Mouse (Mus musculus) embryo, embryonic 9.5 days (tissue): ENCODE measurements around the gene Plekha5.
"Not testable (repeated sequence)": the region's sequence is repeated elsewhere in the genome, so short reads cannot be mapped to it uniquely, and the experiment has no call there.

Source experiments
- DNase-seq: peaks from one replicate; pipeline ENCODE4 v3.0.0-alpha.2; 2017; ENCODE audit errors: extremely low spot score

Plekha5 gene

DNA sequence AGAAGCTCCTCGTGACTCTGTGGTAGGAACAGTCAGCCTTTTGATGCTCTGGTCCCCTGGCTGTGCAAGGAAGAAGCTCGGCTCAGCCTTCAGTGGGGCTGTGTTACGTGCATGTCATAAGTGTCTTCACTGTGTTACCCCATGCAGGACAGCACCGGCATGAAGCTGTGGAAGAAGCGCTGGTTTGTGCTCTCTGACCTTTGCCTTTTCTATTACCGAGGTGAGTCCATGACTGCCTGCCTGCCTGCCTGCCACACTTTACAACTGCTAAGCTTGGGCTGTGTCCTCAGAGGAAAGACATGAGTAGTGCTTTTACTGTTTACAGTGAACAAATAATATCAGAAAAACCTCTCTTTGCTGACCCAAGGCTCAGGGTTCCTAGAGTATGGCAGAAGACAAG is 104.6 kb downstream of the Plekha5 start:
- DNase-seq = no peak

DNA sequence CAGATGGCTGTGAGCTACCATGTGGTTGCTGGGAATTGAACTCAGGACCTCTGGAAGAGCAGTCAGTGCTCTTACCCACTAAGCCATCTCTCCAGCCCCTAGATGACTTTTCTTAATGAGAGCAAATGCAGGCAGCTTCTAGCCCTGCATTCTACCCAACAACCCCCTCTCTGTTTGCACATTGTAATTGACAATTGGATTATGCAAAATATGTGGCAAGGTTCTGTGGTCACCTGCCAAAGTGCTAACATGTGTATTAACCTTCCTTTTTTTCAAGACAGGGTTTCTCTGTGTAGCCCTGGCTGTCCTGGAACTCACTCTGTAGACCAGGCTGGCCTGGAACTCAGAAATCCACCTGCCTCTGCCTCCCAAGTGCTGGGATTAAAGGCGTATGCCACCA is 109.0 kb downstream of the Plekha5 start:
- DNase-seq = not testable (repeated sequence)

DNA sequence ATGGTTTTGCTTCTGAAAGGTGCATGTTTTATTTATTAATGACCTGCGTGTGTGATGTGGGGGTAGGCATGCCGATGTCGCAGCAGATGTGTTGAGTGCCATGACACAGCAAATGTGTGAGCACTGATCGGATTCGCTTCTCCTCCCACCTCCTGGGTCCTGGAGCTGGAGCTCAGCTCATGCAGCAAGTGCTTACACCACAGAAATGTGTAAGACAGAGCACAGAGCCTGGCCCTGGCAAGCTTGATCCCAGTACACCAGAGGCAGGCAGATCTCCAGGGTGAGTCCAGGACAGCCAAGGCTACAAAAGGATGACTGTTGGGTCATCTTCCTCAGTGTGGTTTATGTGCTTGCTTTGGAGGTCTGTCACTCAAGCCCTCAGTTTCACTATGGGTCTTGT is 109.8 kb downstream of the Plekha5 start:
- no peak for DNase-seq

DNA sequence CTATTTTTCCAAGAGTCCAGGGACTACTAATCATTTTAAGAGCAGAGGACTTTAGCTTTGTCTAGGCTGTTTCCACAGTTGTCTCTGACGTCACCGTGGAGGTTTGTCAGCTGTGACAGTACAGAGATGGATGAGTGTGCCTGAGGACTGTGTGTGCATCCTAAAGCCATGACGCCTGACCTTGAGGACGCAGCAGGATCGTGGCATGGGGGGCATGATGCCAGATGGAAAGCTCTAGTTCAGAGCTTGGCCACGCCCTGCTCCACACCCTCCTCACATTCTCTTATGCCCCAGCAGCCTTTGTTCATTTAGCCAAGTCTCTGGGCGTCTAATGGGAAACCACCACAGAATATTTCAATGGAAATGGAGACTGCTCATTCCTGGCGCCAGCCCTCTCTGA is 111.7 kb downstream of the Plekha5 start:
- DNase-seq = no peak

DNA sequence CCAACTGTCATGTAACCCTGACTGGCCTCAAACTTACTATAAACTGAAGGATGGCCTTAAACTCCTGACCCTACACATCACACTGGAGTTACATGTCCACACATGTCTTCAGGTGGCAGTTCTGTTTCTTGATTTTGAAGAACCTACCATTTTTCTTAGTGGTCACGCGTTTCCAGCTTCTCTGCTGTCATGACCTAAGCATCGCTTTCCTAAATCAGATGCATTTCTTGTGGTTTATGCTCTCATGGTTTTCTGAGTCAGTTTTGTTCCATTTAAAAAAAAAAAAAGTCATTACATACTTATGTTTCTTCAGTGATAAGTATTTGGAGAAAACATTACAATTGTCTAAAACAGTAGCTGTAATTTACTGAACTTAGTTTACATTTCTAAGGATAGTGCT is 118.1 kb downstream of the Plekha5 start:
- DNase-seq = no peak

DNA sequence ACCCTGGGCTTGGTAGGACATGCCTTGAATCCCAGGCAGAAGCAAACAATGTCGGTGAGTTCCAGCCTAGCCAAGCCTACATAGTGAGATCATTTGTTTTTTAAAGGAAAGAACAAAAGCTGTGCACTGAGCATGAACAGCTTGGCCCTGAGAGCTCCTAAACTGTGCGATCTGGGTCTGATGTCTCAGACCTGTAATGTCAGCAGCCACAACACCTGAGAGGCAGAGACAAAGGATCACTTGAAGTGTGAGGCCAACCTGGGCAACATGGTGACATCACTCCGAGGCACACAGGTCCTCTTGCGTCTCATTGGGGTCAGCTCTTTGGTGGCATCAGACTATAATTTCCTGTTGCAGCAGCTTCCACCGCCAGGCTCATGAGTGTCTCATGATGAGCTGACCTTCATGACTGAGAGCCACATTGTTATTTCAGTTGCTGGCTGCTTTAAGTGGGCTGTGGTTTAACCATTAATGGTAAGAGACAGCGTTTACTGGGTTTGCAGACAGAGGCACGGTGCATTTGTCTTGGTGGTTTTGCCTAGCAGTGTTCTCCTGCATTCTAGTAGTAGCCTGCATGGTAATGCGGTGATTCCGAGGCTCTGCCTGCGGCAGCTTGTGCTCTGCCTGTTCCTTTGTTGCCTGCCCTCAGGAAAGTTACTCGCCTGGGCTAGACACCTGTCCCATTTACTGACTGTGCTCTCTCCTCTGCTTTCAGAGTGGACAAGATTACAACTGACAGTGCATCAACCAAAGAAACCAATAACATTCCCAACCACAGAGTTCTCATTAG is 119.3 kb downstream of the Plekha5 start:
- no peak for DNase-seq

DNA sequence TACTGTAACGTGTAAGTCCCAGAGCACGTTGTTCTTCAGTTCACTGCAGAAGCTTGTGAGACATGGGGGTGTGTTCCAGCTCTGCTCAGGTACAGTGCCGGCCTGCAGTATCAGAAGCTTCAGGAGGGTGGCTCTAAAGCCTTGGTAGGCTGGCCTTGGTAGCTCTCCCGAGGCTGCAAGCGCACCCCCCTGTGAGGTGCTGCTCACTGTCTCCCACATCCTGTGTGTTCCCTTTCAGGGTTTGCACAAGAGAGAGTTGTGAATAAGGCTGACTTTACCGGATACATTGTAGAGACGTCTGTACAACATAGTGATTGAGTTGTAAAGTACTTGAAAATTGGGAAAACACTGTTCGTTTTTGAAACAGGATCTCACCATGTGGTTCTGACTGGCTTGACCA is 122.2 kb downstream of the Plekha5 start:
- no peak for DNase-seq

DNA sequence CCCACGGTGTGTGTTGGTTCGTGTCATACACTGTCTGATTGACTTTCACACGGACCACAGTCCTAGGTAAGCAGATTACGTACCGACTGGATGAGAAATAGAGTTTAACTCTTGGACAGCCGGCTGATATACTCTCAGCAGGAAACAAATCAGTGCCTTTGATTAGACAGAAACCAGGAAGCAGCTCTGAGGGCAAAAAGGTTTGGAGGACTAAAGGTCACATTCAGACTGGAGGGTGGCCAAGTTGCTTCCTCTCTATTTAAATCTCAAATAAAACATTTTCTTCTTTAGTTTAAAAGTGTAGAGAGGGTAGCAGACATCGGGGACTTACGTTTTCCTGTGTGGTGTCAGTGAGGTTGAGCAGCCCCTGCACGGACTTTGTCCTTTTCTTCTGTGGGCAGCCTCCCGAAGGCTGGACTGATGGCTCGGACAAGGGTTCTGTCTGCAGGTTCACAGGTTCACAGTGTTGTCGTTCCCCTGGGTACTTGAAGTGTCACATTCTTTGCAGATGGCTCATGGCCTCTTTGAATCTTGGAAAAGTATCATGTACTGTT is 122.9 kb downstream of the Plekha5 start:
- no peak for DNase-seq

DNA sequence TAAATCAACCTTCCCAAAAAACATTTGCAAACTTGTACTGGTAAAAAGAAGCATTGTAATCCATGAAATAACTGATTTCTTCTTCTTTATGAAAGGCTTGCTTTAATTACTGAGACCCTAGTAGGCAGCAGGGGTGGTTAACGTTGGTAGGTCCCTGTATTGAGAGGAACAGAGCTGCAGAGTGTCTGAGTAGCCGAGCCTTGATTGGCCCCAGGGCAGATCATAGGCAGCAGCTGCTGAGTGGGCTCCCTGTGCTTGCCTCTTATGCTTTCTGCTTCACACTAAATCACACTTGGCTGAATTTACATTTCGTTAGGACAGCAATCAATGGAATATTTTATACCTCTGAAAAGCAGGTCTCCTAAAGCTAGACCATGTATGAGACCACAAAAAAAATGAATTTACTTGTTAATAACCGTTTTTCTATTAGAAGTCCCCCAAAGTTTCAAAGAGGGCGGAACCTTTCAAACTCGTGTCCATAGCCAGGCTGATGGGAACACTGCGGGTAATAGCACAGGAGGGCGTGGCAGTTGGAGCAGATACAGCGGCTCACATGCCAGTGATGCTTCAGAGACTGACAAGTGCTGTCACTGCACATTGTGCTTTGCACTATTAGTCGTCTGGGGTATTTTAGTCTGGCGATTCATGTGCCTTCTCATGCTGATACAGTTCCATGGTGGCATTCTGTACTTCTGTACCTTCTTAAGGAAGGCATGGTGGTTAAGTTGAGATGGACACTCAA is 123.5 kb downstream of the Plekha5 start:
- DNase-seq = no peak

DNA sequence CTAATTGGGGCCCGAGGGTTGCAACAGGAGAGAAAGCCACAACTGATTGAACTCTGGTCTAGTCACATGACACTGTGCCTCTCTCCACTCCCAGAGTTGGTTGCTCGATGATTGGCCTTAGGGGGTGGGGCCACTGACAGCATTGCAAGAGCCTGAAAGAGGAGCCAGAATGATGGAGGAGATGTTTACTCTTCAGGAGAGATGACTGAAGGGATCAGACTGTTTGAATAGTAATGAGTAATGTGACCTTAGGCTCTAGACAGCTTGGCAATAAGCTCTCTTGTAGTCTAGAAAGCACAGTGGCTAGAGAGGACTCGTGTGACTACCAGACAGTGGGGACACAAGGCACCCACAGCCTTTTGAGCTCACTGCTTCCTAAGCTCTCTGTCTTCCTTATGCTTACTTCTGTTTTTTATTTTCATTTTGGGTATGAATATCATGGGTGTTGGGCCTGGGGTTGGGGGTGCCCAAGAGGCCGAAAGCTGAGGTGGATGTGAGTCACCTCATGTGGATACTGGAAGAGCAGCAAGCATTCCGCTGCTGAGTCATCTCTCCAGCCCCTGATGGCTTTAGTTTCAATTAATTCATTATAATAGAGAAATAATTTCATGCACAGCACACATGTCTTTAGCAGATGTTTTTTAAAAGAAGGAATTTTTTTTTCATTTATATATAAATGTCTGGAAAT is 124.4 kb downstream of the Plekha5 start:
- DNase-seq = peak; percentile 4

DNA sequence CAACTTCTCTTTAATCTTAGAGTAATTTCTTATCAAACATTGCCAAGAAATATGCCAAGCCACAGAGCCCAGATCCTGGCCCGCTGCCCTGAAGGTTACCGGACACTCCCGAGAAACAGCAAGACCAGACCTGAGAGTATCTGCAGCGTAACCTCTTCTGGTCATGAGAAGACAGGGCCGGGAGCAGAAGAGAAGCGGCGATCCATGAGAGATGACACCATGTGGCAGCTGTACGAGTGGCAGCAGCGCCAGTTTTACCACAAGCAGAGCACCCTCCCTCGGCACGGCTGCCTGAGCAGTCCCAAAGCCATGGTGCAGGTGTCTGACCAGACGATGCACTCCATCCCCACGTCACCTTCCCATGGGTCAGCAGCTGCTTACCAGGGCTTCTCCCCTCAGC is 126.9 kb downstream of the Plekha5 start:
- no peak for DNase-seq

DNA sequence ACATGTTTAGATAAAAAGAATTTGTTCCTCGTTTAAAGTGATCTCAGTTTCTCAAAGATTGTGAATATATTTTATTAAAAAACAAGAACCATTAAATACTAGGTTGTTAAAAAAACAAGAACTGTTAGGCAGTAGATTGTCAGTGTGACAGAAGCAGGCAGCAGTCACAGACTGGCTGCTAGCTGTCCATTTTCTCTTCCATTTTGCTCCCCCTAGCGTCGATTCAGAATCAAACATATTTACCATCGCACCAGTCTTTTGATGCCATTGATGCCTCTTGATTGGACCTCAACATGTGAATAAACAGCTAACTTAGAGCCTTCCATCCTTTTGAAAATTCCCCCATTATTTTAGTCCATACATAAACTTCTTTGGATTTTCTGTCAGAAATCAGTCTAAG is 130.4 kb downstream of the Plekha5 start:
- DNase-seq = no peak

DNA sequence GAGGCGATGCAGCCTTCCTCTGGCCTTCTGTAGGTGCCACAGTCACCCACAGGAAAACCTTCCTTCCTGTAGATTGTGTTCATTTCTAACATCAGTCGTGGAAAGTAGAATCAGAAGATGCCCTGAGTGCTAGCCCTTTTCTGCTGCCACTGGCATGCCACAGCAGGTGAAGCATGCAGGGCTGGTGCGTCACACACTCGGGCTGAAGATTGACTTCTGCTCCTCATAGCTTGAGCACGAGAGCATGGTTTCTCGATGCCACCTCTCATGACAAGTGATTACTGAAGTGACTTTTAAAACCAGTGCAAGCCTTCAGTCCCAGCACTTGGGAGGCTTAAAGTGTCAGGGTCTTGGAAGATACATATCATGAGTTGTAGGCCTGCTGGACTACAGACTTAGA is 135.6 kb downstream of the Plekha5 start:
- DNase-seq = no peak

DNA sequence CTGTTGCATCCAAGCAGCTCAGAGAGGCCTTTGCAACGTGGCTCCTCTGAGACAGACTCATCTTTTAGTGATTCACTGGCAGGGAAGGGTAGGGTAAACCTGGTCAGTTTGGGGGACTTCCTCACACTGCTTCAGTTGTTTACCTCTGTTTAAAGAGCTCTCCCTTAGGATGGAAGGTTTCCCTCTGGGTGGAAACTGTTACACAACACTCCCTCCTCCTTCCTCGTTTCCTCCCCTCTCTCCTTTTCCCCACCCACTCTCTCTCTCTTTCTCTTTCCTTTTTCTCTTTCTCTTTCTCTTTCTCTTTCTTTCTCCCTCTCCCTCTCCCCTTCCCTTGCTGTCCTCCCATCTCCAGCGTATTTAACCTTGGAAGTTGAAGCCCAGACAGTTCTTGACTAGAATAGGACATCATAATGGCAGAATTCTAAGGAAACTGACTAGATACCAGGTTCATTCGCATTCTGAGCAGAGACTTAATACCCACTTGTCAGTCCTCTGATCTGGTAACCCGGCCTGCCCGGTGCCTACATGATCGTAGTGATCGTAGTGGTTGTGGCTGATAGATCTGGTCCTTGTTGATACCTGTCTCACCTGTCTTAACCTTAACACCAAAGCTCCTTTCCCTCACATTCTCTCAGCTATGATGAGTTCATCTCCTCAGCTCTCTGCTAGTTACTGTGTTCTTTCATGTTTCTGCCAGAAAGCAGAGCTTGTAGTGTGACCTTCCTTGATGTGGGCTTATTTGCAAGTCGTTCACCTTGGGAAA is 137.5 kb downstream of the Plekha5 start:
- no peak for DNase-seq

DNA sequence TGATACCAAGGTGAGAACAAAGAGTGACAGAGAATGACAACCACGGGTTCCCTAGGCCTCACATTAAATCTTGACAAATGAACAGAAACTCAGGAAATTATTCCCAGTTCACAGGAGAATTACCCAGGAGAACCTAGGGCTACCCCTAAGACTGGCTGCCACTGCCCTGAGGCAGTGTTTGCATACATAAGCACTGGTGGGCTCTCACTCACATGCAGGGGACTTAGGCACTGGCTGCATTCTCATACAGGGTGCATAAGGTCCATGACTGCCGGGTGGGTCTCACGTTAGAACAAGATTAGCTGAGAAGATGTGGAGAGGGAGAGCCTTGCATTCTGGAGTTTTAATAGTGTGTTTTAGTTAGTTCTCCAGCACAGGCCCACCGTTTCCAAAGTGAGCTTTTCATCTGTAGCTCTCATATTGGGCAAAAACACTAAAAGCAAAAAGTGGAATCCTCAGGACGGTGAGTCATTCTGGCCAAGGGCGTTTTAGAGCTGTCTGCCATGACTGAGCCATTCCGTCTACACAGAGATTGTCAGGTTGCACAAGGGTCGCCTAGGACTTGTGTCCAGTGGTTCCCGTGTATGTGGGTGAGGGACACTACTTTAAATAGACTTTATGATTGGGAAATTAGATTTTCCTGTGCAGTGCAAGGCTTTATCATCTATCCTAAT is 138.2 kb downstream of the Plekha5 start:
- DNase-seq = no peak

DNA sequence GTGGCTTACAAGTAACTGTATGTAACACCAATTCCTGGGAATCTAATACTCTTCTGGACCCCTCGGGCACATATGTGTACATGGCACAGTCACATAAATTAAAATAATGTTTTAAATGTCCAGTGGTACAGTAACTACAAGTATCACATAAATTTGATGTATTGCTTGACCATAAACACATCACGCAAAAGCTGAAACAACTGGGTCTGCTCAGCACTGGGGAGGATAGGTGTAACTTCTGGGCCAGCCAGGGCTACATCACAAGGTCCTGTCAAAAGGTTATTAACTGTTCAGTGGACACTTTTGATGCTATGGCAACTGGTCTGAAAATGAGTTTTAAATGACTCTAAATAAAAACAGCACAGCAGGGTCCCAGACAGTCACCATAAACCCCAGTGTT is 143.3 kb downstream of the Plekha5 start:
- DNase-seq = no peak

DNA sequence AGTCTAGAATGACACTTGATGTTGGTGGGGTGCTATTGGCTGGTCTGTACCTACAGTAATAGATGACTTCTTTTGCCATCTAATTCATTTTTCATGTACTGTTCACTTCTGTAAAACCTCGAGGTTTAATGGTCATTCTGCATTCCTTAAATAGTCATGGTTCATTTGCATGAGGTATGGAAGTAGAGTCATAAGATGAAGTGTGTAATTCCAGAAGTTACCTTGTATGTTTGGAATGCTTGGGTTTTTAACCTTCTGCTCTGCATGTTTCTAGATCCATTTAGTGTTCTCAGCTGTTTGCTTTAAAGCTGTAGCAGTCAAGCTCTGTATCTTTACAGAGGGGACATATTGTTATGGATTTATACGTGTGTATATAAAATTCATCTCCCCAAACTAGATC is 144.0 kb downstream of the Plekha5 start:
- DNase-seq = no peak

DNA sequence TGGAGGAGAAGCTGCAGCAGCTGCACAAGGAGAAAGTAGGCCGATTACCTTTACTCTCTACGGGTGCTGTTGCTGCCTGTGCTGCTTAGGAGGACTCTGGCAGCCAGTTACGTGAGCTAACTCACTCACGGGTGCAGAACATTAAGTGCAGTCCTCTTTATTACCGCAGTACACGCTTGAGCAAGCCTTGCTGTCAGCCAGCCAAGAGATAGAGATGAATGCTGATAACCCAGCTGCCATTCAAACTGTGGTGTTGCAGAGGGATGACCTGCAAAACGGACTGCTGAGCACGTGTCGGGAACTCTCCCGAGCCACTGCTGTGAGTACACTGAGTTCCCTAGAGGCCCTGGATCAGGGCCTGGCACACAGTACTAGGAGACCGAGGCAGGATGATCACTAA is 146.3 kb downstream of the Plekha5 start:
- DNase-seq = no peak

DNA sequence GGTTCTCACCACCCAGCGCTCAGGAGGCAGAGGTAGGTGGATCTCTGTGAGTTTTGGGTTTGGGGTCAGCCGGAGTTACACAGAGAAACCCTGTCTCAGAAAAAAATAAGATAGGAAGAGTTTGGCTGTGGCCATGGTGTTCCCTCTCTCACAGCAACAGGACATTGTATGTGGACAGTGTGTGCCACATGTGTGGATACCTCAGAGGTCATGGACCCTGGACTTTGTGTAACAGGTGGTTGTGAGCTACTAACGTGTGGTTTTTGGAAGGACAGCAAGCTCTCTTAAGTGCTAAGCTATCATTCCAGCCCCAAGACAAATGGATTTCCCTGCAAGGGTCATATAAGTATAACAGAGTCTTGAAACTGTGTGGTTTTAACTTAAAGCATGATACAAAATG is 151.1 kb downstream of the Plekha5 start:
- no peak for DNase-seq

DNA sequence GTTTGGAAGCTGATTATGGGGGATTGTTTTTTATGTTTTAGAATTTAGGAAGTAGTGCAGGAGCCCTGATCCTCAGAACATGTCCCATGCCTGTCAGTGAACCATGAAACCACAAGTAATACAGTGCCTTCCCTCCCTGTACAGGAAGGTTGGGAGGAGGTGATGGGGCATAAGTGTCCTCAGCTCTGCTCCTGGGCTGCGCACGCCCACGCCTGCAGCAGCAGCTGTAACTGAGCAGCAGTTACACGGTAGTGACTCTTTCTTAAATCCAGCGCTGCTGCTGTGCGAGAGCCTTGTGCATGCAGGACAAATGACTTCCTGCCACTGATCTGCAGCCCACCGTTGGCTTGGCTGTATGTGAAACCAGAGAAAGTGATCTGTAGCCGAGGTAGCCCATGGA is 152.3 kb downstream of the Plekha5 start:
- no peak for DNase-seq
